Mouse (Mus musculus): ENCODE measurements around the gene Fam193a. TPM values are rescaled to one million over a fixed set of nuclear protein-coding genes. Genes with fewer than 3 reads are reported as not detected.

The Fam193a gene
- total and polyA plus RNA-seq, 2 experiments from 2014 or later = 9.6 to 36.9 TPM

DNA sequence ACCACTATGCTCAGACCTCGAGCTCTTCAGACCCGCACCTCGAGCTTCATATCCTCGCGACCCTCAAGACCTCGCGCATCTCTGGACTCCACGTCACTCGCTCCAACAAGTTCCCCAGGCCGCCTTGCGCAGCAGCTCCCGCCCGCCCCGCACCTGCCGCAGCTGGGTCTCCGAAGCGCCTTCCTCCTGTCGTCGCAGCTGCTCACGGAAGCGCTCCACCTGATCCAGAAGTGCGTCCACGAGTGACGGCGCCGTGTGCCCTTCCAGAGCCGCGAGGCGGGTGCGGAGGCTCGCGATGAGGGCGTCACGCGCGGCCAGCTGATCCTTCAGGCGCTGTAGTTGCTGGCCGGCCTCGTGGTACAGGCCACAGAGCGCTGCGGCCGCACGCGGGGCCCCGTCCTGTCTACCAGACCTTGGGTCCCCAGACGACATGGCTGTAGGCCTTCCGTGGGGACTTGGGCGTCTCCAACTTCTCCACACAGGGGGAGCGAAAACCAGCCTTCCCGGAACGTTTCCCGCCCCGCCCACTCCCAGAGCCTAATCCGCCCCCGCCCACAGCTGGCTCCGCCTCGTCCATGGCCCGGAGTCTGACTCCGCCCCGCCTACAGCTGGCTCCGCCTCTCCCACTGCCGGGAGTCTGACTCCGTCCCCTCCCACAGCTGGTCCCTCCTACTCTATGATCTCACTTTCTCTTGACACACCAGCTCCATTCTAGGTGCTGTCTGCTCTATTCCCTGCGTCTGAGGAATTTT is 143.9 kb downstream of the Fam193a start, which contains the start of gene Tnip2:
Gene Tnip2, minus strand, starts transcription at position 526 of the 752 bp plus-strand sequence.
- under 1% methylated on average over 63 of the region's 64 CpGs for WGBS
- DNase-seq (ENCODE audit: low spot score) (peak; percentile 94), ATAC-seq (peak; percentile 98)
- peak within 1 kb of the TSS; percentile 66; the same call in 1 of the 2 replicates for H3K27ac ChIP-seq
- TF ChIP-seq CTCF (IDR thresholded peaks at IDR 0.05; ENCODE audit: low read depth) = no peak
- H3K36me3 ChIP-seq (ENCODE audit: insufficient read depth, low read length) = no peaks in the 10 kb centered on the region
- no peaks in the 10 kb centered on the region for H3K9me3 ChIP-seq (ENCODE audit: low read length)
- H3K4me2 ChIP-seq (ENCODE audit: low read depth, low read length) = peak within 1 kb of the TSS; percentile 94
- peaks cover 8% of the 10 kb centered on the region; the same call in 1 of the 2 replicates for H3K4me1 ChIP-seq (ENCODE audit: insufficient read depth, low read length)
- peak within 1 kb of the TSS; percentile 71 for H3K9ac ChIP-seq (replicated peaks; ENCODE audit: low read length)
- H3K4me3 ChIP-seq (ENCODE audit: low read length) = peak within 1 kb of the TSS; percentile 67
- H3K27me3 ChIP-seq (ENCODE audit: insufficient read depth, low read length) = no peaks in the 10 kb centered on the region

GRCm38 (mm10) chr5:34514218-34514566 is 144.5 kb downstream of the Fam193a start:
- TF ChIP-seq CTCF (IDR thresholded peaks at IDR 0.05; ENCODE audit: low read depth) = no peak
- DNase-seq (ENCODE audit: low spot score) (no peak), ATAC-seq (no peak; the same call in 1 of the 2 replicates)
- Histone ChIP-seq H3K27ac (no peak overlapping the region), H3K4me2 (ENCODE audit: low read depth, low read length) (peak overlapping the region; percentile 94), H3K4me3 (ENCODE audit: low read length) (peak overlapping the region; percentile 67), H3K9me3 (ENCODE audit: low read length) (no peaks in the 10 kb centered on the region), H3K9ac (replicated peaks; ENCODE audit: low read length) (no peak overlapping the region), H3K36me3 (ENCODE audit: insufficient read depth, low read length) (no peaks in the 10 kb centered on the region), H3K4me1 (ENCODE audit: insufficient read depth, low read length) (peaks cover 8% of the 10 kb centered on the region; the same call in 1 of the 2 replicates), H3K27me3 (ENCODE audit: insufficient read depth, low read length) (no peaks in the 10 kb centered on the region)
- 29% methylated on average over 7 of the region's 7 CpGs for WGBS

- H3K9ac ChIP-seq (replicated peaks; ENCODE audit: low read length) = no peak overlapping the region
- no peak overlapping the region for H3K4me2 ChIP-seq (ENCODE audit: low read depth, low read length)
- peaks cover 8% of the 10 kb centered on the region; the same call in 1 of the 2 replicates for H3K4me1 ChIP-seq (ENCODE audit: insufficient read depth, low read length)
- no peaks in the 10 kb centered on the region for H3K36me3 ChIP-seq (ENCODE audit: insufficient read depth, low read length)
- H3K9me3 ChIP-seq (ENCODE audit: low read length) = no peaks in the 10 kb centered on the region
- DNase-seq (ENCODE audit: low spot score) = no peak
- no peaks in the 10 kb centered on the region for H3K27me3 ChIP-seq (ENCODE audit: insufficient read depth, low read length)
- no peak for TF ChIP-seq CTCF (IDR thresholded peaks at IDR 0.05; ENCODE audit: low read depth)
- H3K27ac ChIP-seq = no peak overlapping the region
- no peak overlapping the region for H3K4me3 ChIP-seq (ENCODE audit: low read length)
- ATAC-seq = no peak
Observed at GRCm38 (mm10) chr5:34515096-34515495, 145.4 kb downstream of the Fam193a start.

DNA sequence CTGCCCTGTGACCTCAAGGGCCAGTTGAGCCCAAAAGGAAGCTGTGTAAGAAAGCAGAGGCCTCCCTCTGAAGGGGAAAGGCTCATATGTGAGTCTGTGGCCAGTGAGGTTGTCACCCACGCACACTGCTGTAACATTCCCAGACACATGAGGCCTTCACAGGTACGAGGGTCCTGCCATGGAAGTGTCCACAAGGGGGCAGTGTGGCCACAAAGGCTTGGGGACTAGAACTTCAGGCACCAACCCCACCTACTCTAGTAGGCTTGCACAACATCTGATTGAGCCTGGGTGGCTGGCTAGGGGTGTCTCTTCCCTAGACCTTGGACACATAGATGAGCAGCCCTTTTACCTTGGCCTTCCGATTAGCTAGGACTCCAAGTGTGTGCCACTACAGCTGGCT is 148.2 kb downstream of the Fam193a start:
- TF ChIP-seq CTCF (IDR thresholded peaks at IDR 0.05; ENCODE audit: low read depth) = peak; percentile 82
- ATAC-seq (no peak), DNase-seq (ENCODE audit: low spot score) (peak; percentile 65)
- H3K4me3 ChIP-seq (ENCODE audit: low read length) = no peak overlapping the region
- 31% methylated on average over 3 of the region's 3 CpGs for WGBS
- H3K27me3 ChIP-seq (ENCODE audit: insufficient read depth, low read length) = no peaks in the 10 kb centered on the region
- no peak overlapping the region for H3K4me2 ChIP-seq (ENCODE audit: low read depth, low read length)
- H3K4me1 ChIP-seq (ENCODE audit: insufficient read depth, low read length) = peaks cover 5% of the 10 kb centered on the region; the same call in 1 of the 2 replicates
- H3K9me3 ChIP-seq (ENCODE audit: low read length) = no peaks in the 10 kb centered on the region
- no peak overlapping the region for H3K27ac ChIP-seq
- H3K36me3 ChIP-seq (ENCODE audit: insufficient read depth, low read length) = no peaks in the 10 kb centered on the region
- H3K9ac ChIP-seq (replicated peaks; ENCODE audit: low read length) = no peak overlapping the region

GRCm38 (mm10) chr5:34519389-34519910 is 149.7 kb downstream of the Fam193a start:
- no peaks in the 10 kb centered on the region for H3K36me3 ChIP-seq (ENCODE audit: insufficient read depth, low read length)
- no peaks in the 10 kb centered on the region for H3K27me3 ChIP-seq (ENCODE audit: insufficient read depth, low read length)
- no peak overlapping the region for H3K9ac ChIP-seq (replicated peaks; ENCODE audit: low read length)
- no peaks in the 10 kb centered on the region for H3K4me1 ChIP-seq (ENCODE audit: insufficient read depth, low read length)
- no peaks in the 10 kb centered on the region for H3K9me3 ChIP-seq (ENCODE audit: low read length)
- H3K4me2 ChIP-seq (ENCODE audit: low read depth, low read length) = no peak overlapping the region
- 85% methylated on average over 9 of the region's 9 CpGs for WGBS
- TF ChIP-seq CTCF (IDR thresholded peaks at IDR 0.05; ENCODE audit: low read depth) = no peak
- H3K27ac ChIP-seq = no peak overlapping the region
- no peak for ATAC-seq
- no peak for DNase-seq (ENCODE audit: low spot score)
- H3K4me3 ChIP-seq (ENCODE audit: low read length) = no peak overlapping the region

DNA sequence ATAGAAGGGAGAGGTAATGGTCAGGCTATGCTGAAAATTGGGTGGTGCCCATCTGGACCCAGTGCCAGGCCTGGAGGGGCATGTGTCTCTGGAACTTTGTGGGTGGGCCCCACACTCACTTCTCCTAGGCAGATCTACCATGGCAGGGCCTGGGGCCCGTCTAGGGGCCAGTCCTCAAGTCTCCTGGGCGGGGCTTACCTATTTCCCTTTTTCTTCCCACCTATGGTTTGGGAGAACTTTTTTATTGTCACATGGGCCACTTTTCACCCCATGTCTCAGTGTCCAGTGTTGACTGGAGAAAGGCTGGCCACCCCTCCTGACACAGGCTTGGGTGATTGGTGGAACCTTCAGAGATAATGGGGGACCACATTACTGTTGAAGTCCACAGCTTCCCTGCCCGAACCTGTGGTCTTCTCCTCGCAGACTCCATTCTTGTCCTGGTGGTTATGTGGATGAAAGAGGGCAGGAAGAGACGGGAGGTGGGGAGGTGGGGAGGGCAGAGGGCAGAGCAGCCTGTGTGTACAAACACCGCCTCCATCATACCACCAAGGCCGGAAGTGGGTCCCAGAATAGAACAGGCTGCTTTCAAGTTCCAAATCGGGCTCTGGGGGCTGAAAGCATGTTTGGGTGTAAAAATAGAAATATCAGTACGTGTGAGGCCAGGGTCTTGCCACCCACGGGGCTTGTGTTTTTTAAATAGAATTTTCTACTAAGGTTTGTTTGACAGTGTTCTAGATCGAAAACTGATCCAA is 150.9 kb downstream of the Fam193a start:
- no peaks in the 10 kb centered on the region for H3K27me3 ChIP-seq (ENCODE audit: insufficient read depth, low read length)
- ATAC-seq (no peak), DNase-seq (ENCODE audit: low spot score) (no peak)
- 71% methylated on average over 11 of the region's 11 CpGs for WGBS
- no peaks in the 10 kb centered on the region for H3K36me3 ChIP-seq (ENCODE audit: insufficient read depth, low read length)
- H3K9ac ChIP-seq (replicated peaks; ENCODE audit: low read length) = no peak overlapping the region
- no peak overlapping the region for H3K27ac ChIP-seq
- H3K4me1 ChIP-seq (ENCODE audit: insufficient read depth, low read length) = peaks cover under 1% of the 10 kb centered on the region; the same call in 1 of the 2 replicates
- no peak for TF ChIP-seq CTCF (IDR thresholded peaks at IDR 0.05; ENCODE audit: low read depth)
- H3K9me3 ChIP-seq (ENCODE audit: low read length) = no peaks in the 10 kb centered on the region
- H3K4me3 ChIP-seq (ENCODE audit: low read length) = no peak overlapping the region
- H3K4me2 ChIP-seq (ENCODE audit: low read depth, low read length) = no peak overlapping the region
